Mouse (Mus musculus) forebrain, embryonic 10.5 days (tissue): ENCODE results near the gene Cemip. TPM values are rescaled to one million over a fixed set of nuclear protein-coding genes. Genes with fewer than 3 reads are reported as not detected.

Experiments used
- DNase-seq: peaks from one replicate; pipeline ENCODE4 v3.0.0-alpha.2; 2017; ENCODE audit warnings: low spot score; ENCODE audit errors: extremely low spot score
- H3K27ac ChIP-seq: fragments of 300-500 bp; sonication (generic); 2 replicates; pipeline ENCODE4 v1.5.1; 2016; ENCODE audit warnings: mild to moderate bottlenecking
- H3K27me3 ChIP-seq: fragments of 300-500 bp; sonication (generic); 2 replicates; pipeline ENCODE4 v1.6.1; 2016; ENCODE audit warnings: mild to moderate bottlenecking; ENCODE audit not compliant: poor library complexity, severe bottlenecking
- H3K36me3 ChIP-seq: fragments of 300-500 bp; sonication (generic); replicated peaks from 2 replicates; pipeline ENCODE4 v1.6.1; 2016; ENCODE audit warnings: mild to moderate bottlenecking, moderate library complexity
- H3K4me1 ChIP-seq: fragments of 300-500 bp; sonication (generic); 2 replicates; pipeline ENCODE4 v1.6.1; 2016
- H3K4me3 ChIP-seq: fragments of 300-500 bp; sonication (generic); 2 replicates; pipeline ENCODE4 v1.5.1; 2016; ENCODE audit warnings: mild to moderate bottlenecking, moderate library complexity
- H3K9me3 ChIP-seq: fragments of 300-500 bp; sonication (generic); 2 replicates; pipeline ENCODE4 v1.6.1; 2016; ENCODE audit warnings: mild to moderate bottlenecking, moderate library complexity
- WGBS: fragments of 180-500 bp; shearing (Covaris S2); methylation state at CpG from one replicate; pipeline ENCODE4 v1.1.7; 2016; 5-methylcytosine and 5-hydroxymethylcytosine counted together
- polyA plus RNA-seq: library from polyadenylated mRNA; unstranded; fragments of >200 nt; fragmentation: Nextera tagmentation; extraction: Ambion mirVana; gene quantifications from 2 replicates; pipeline ENCODE4 v1.2.1, GENCODE M21; 2016

Cemip gene
- polyA plus RNA-seq, 1 experiment from 2014 or later, result 0.14 TPM

GRCm38 (mm10) chr7:84088191-84088590 lies 1.9 kb upstream of the Cemip start:
- Histone ChIP-seq H3K9me3 (no peaks in the 10 kb centered on the region), H3K4me3 (no peak overlapping the region), H3K27me3 (peaks cover 53% of the 10 kb centered on the region), H3K4me1 (peaks cover 19% of the 10 kb centered on the region), H3K36me3 (no peaks in the 10 kb centered on the region), H3K27ac (no peak overlapping the region)
- DNase-seq, result no peak
- WGBS, result 88% methylated on average over 3 of the region's 3 CpGs

- H3K36me3 ChIP-seq, result no peaks in the 10 kb centered on the region
- H3K27me3 ChIP-seq, result peaks cover 53% of the 10 kb centered on the region
- H3K27ac ChIP-seq, result no peak overlapping the region
- peaks cover 19% of the 10 kb centered on the region for H3K4me1 ChIP-seq
- WGBS, result 4% methylated on average over 39 of the region's 39 CpGs
- no peaks in the 10 kb centered on the region for H3K9me3 ChIP-seq
- H3K4me3 ChIP-seq, result peak overlapping the region; percentile 60
- DNase-seq, result peak; percentile 63
Measured at GRCm38 (mm10) chr7:84085049-84085945, 1.0 kb downstream of the Cemip start.

GRCm38 (mm10) chr7:84077257-84078013 lies 8.9 kb downstream of the Cemip start:
- no peaks in the 10 kb centered on the region for H3K9me3 ChIP-seq
- 84% methylated on average over 7 of the region's 7 CpGs for WGBS
- DNase-seq, result no peak

GRCm38 (mm10) chr7:84074266-84074665 lies 12.0 kb downstream of the Cemip start:
- H3K9me3 ChIP-seq, result no peaks in the 10 kb centered on the region
- no peaks in the 10 kb centered on the region for H3K36me3 ChIP-seq
- H3K27me3 ChIP-seq, result no peaks in the 10 kb centered on the region
- WGBS, result 76% methylated on average over 8 of the region's 8 CpGs
- no peak overlapping the region for H3K4me3 ChIP-seq
- DNase-seq, result no peak
- H3K27ac ChIP-seq, result no peak overlapping the region
- H3K4me1 ChIP-seq, result peaks cover 2% of the 10 kb centered on the region; the same call in 1 of the 2 replicates

More at GRCm38 (mm10) chr7:84077257-84078013, 8.9 kb downstream of the Cemip start:
- Histone ChIP-seq H3K27ac (no peak overlapping the region), H3K27me3 (no peaks in the 10 kb centered on the region), H3K4me1 (peaks cover 6% of the 10 kb centered on the region; the same call in 1 of the 2 replicates), H3K36me3 (no peaks in the 10 kb centered on the region), H3K4me3 (no peak overlapping the region)

- Histone ChIP-seq H3K9me3 (no peaks in the 10 kb centered on the region), H3K4me1 (no peaks in the 10 kb centered on the region), H3K27me3 (no peaks in the 10 kb centered on the region), H3K36me3 (no peaks in the 10 kb centered on the region), H3K4me3 (no peak overlapping the region), H3K27ac (no peak overlapping the region)
- 94% methylated on average over 3 of the region's 3 CpGs for WGBS
- DNase-seq, result no peak
Measured at GRCm38 (mm10) chr7:84073856-84074255, 12.4 kb downstream of the Cemip start.

GRCm38 (mm10) chr7:84068931-84069330 lies 17.4 kb downstream of the Cemip start:
- no peak for DNase-seq
- H3K9me3 ChIP-seq, result no peaks in the 10 kb centered on the region
- H3K4me3 ChIP-seq, result no peak overlapping the region
- H3K36me3 ChIP-seq, result no peaks in the 10 kb centered on the region
- 88% methylated on average over 5 of the region's 5 CpGs for WGBS
- no peaks in the 10 kb centered on the region for H3K4me1 ChIP-seq
- no peaks in the 10 kb centered on the region for H3K27me3 ChIP-seq
- no peak overlapping the region for H3K27ac ChIP-seq

GRCm38 (mm10) chr7:84059799-84060198 lies 26.5 kb downstream of the Cemip start:
- Histone ChIP-seq H3K36me3 (no peaks in the 10 kb centered on the region), H3K27ac (no peak overlapping the region), H3K4me3 (no peak overlapping the region), H3K4me1 (no peaks in the 10 kb centered on the region), H3K27me3 (no peaks in the 10 kb centered on the region), H3K9me3 (no peaks in the 10 kb centered on the region)
- no peak for DNase-seq
- WGBS, result 93% methylated on average over 7 of the region's 7 CpGs

- no peak overlapping the region for H3K4me3 ChIP-seq
- no peaks in the 10 kb centered on the region for H3K9me3 ChIP-seq
- no peaks in the 10 kb centered on the region for H3K4me1 ChIP-seq
- H3K27ac ChIP-seq, result no peak overlapping the region
- H3K36me3 ChIP-seq, result no peaks in the 10 kb centered on the region
- WGBS, result 86% methylated on average over 7 of the region's 7 CpGs
- no peaks in the 10 kb centered on the region for H3K27me3 ChIP-seq
- no peak for DNase-seq
Measured at GRCm38 (mm10) chr7:84055961-84056629, 30.2 kb downstream of the Cemip start.

- 93% methylated on average over 7 of the region's 7 CpGs for WGBS
- no peaks in the 10 kb centered on the region for H3K36me3 ChIP-seq
- H3K4me3 ChIP-seq, result no peak overlapping the region
- no peaks in the 10 kb centered on the region for H3K27me3 ChIP-seq
- no peaks in the 10 kb centered on the region for H3K4me1 ChIP-seq
- no peaks in the 10 kb centered on the region for H3K9me3 ChIP-seq
- no peak overlapping the region for H3K27ac ChIP-seq
- no peak for DNase-seq
Measured at GRCm38 (mm10) chr7:84053856-84054255, 32.4 kb downstream of the Cemip start.

- Histone ChIP-seq H3K27ac (no peak overlapping the region), H3K4me3 (no peak overlapping the region), H3K4me1 (no peaks in the 10 kb centered on the region), H3K27me3 (no peaks in the 10 kb centered on the region), H3K36me3 (no peaks in the 10 kb centered on the region), H3K9me3 (no peaks in the 10 kb centered on the region)
- no peak for DNase-seq
- 90% methylated on average over 4 of the region's 4 CpGs for WGBS
Measured at GRCm38 (mm10) chr7:84051423-84051822, 34.9 kb downstream of the Cemip start.

- DNase-seq, result no peak
- H3K4me1 ChIP-seq, result no peaks in the 10 kb centered on the region
- no peaks in the 10 kb centered on the region for H3K36me3 ChIP-seq
- H3K27me3 ChIP-seq, result no peaks in the 10 kb centered on the region
- WGBS, result 91% methylated on average over 4 of the region's 4 CpGs
- no peak overlapping the region for H3K27ac ChIP-seq
- no peak overlapping the region for H3K4me3 ChIP-seq
- no peaks in the 10 kb centered on the region for H3K9me3 ChIP-seq
Measured at GRCm38 (mm10) chr7:84045546-84045945, 40.8 kb downstream of the Cemip start.

GRCm38 (mm10) chr7:84044581-84045290 lies 41.6 kb downstream of the Cemip start:
- no peak for DNase-seq
- Histone ChIP-seq H3K4me3 (no peak overlapping the region), H3K36me3 (no peaks in the 10 kb centered on the region), H3K27me3 (no peaks in the 10 kb centered on the region), H3K4me1 (no peaks in the 10 kb centered on the region), H3K9me3 (no peaks in the 10 kb centered on the region), H3K27ac (no peak overlapping the region)
- WGBS, result 84% methylated on average over 4 of the region's 4 CpGs
